Mouse (Mus musculus) brain, embryonic 14.5 days (tissue): ENCODE results near the gene Zmiz1.

ENCODE experiments used
- CTCF ChIP-seq: fragments of 200-500 bp; IDR thresholded peaks from 2 replicates; pipeline ENCODE4 v1.5.1; 2012; ENCODE audit warnings: inconsistent platforms, mild to moderate bottlenecking, moderate library complexity, borderline replicate concordance; ENCODE audit not compliant: insufficient read depth, insufficient read length; ENCODE audit errors: extremely low read depth
- POLR2A ChIP-seq: fragments of 200-500 bp; IDR thresholded peaks from 2 replicates; pipeline ENCODE4 v1.6.1; 2012; ENCODE audit warnings: mild to moderate bottlenecking, inconsistent platforms, borderline replicate concordance; ENCODE audit not compliant: poor library complexity, insufficient read depth, insufficient read length, severe bottlenecking; ENCODE audit errors: extremely low read depth

- TF ChIP-seq CTCF (no peak), POLR2A (no peak)
Measured at GRCm38 (mm10) chr14:25499526-25499925, 40.5 kb downstream of the Zmiz1 start.
